Mouse (Mus musculus) midbrain, embryonic 10.5 days (tissue): ENCODE results near the gene Rgs9bp. TPM values are rescaled to one million over a fixed set of nuclear protein-coding genes. Genes with fewer than 3 reads are reported as not detected.
"Not testable (repeated sequence)": the region's sequence is repeated elsewhere in the genome, so short reads cannot be mapped to it uniquely, and the experiment has no call there.

Source experiments
- DNase-seq: peaks from one replicate; pipeline ENCODE4 v3.0.0-alpha.2; 2017; ENCODE audit warnings: low spot score
- H3K27ac ChIP-seq: fragments of 300-500 bp; sonication (generic); replicated peaks from 2 replicates; pipeline ENCODE4 v1.5.1; 2016; ENCODE audit warnings: mild to moderate bottlenecking
- H3K27me3 ChIP-seq: fragments of 300-500 bp; sonication (generic); 2 replicates; pipeline ENCODE4 v1.6.1; 2016; ENCODE audit warnings: low read depth, mild to moderate bottlenecking; ENCODE audit not compliant: poor library complexity, severe bottlenecking
- H3K36me3 ChIP-seq: fragments of 300-500 bp; sonication (generic); 2 replicates; pipeline ENCODE4 v1.6.1; 2016; ENCODE audit warnings: mild to moderate bottlenecking, moderate library complexity
- H3K4me1 ChIP-seq: fragments of 300-500 bp; sonication (generic); 2 replicates; pipeline ENCODE4 v1.6.1; 2016
- H3K4me3 ChIP-seq: fragments of 300-500 bp; sonication (generic); 2 replicates; pipeline ENCODE4 v1.5.1; 2016; ENCODE audit warnings: mild to moderate bottlenecking, moderate library complexity
- H3K9me3 ChIP-seq: fragments of 300-500 bp; sonication (generic); replicated peaks from 2 replicates; pipeline ENCODE4 v1.6.1; 2016; ENCODE audit warnings: mild to moderate bottlenecking
- WGBS: fragments of 180-500 bp; shearing (Covaris S2); methylation state at CpG from one replicate; pipeline ENCODE4 v1.1.7; 2016; 5-methylcytosine and 5-hydroxymethylcytosine counted together
- polyA plus RNA-seq: library from polyadenylated mRNA; unstranded; fragments of >200 nt; fragmentation: Nextera tagmentation; extraction: Ambion mirVana; gene quantifications from 2 replicates; pipeline ENCODE4 v1.2.1, GENCODE M21; 2016

Gene Rgs9bp
- polyA plus RNA-seq, 1 experiment from 2014 or later, result 0.64 TPM

DNA sequence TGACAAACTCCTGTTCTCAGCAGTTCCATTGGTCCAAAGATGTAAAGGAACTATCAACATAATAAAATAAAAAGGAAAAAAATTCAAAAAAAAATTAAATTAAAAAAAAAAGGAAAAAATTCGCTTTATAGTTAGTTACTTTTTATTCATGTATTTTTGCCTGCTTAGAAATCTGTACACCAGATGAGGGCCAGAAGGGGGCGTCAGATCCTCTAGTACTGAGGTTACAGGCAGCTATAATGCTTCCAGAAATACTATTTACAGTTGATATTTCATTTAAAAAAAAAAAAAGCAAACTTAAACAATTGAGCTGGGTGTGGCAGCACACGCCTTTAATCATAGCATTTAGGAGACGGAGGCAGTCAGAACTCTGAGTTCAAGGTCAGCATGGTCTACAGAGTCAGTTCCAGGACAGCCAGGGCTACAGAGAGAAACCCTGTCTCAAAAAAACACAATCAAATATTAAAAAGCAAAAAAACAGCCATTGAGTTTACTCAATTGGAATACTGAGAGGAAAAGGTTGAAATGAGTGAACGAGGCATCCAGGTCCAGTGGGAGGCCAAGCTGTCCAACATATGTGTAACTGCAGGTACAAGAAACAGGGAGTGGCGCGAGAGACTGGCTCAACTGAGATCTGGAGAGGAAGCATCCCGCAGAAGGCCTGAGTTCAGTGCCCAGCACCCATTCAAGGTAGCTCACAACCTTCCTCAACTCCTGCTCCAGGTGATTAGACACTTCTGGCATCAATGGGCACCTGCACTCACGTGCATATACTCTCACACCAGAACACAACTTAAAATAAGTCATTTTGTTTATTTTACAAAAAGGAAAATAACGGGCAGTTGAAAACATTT, 31.4 kb downstream of the Rgs9bp start:
- DNase-seq, result no peak
- Histone ChIP-seq H3K36me3 (peaks cover 23% of the 10 kb centered on the region), H3K9me3 (no peaks in the 10 kb centered on the region), H3K4me3 (peak overlapping the region; percentile 87), H3K27ac (no peak overlapping the region), H3K27me3 (no peaks in the 10 kb centered on the region), H3K4me1 (peaks cover 20% of the 10 kb centered on the region)
- WGBS, result 68% methylated on average over 10 of the region's 10 CpGs

DNA sequence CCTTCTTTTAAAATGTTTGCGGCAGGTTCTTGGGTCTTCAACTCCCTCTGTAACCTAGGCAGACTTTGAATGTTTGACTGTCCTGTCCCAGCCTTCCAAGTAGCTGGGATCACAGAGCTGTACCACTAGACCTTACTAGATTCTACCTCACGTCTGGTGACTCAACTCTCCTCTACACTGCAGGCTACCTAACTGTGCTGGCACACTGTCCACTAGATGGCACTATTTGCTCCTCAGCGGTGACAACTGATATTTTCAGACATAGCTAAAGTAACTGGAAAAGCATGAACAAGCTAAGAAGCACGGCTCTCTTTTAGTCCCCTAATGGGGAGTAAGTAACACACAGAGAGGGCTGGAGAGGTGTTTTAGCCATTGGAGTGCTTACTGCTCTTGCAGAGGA, 39.5 kb downstream of the Rgs9bp start:
- DNase-seq, result peak; percentile 59
- H3K9me3 ChIP-seq, result no peaks in the 10 kb centered on the region
- 41% methylated on average over 4 of the region's 4 CpGs for WGBS

DNA sequence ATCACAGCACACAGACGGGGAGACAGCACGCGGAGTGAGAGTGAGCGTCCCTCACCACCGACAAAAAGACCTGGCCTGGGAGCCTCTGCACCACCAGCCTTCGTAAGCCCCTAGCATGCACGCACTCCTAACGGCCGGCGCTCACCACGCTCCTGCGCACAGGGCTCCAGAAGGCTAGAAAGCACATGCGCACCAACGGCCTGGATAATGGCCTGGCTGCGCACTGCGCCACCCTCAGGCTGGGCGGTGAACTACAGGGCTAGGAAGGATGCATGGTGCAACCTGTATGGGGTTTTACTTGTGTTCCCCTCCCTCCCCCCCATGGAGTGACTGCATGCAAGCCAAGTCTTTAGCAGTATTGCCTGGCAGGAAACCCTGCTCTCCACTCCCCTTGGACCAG, 47.8 kb downstream of the Rgs9bp start, which contains the start of gene Tdrd12:
Gene Tdrd12, minus strand, starts transcription at position 184 of the 400 bp plus-strand sequence.
- Histone ChIP-seq H3K27me3 (no peaks in the 10 kb centered on the region), H3K4me1 (no peaks in the 10 kb centered on the region), H3K4me3 (no peak within 1 kb of the TSS), H3K9me3 (no peaks in the 10 kb centered on the region), H3K36me3 (no peaks in the 10 kb centered on the region), H3K27ac (no peak within 1 kb of the TSS)
- no peak for DNase-seq
- 90% methylated on average over 17 of the region's 17 CpGs for WGBS

More for the DNA sequence above, 39.5 kb downstream of the Rgs9bp start:
- no peak overlapping the region for H3K4me3 ChIP-seq
- H3K27me3 ChIP-seq, result no peaks in the 10 kb centered on the region
- no peak overlapping the region for H3K27ac ChIP-seq
- H3K36me3 ChIP-seq, result peaks cover 29% of the 10 kb centered on the region
- H3K4me1 ChIP-seq, result no peaks in the 10 kb centered on the region

DNA sequence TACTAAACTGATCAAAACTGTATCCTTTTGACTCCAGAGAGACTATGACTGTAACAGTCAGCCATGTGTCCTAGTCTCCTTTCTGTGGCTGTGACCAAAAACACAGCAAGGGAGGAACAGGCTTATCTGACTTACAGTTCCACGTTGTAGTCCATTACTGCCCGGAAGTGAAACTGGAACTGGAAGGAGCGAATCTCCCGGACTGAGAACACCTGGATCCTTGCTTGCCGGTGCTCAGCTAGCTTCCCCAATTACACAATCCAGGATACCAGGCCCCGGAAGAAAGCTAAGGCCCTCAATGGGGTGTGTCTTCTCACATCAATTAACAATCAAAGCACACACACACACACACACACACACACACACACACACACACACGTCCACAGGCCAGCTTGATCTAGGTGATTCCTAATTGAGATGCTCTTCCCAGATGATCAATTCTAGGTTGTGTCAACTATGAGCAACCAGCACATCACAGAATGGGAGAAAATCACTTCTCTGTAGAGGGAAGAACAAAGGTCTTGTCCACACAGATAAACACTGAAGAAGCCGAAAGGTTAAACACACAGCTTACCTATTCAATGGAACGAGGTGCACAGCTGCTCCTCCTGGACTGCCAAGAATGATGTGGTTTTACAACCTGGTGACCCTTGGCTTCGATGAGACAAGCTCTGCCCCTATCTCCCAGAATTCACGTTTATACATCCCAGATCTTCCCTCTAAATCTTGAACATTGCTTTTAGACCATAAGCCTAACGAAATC, 49.5 kb downstream of the Rgs9bp start:
- no peak overlapping the region for H3K27ac ChIP-seq
- H3K36me3 ChIP-seq, result no peaks in the 10 kb centered on the region
- no peaks in the 10 kb centered on the region for H3K4me1 ChIP-seq
- no peaks in the 10 kb centered on the region for H3K27me3 ChIP-seq
- no peaks in the 10 kb centered on the region for H3K9me3 ChIP-seq
- DNase-seq, result no peak
- WGBS, result 86% methylated on average over 12 of the region's 12 CpGs
- H3K4me3 ChIP-seq, result no peak overlapping the region

DNA sequence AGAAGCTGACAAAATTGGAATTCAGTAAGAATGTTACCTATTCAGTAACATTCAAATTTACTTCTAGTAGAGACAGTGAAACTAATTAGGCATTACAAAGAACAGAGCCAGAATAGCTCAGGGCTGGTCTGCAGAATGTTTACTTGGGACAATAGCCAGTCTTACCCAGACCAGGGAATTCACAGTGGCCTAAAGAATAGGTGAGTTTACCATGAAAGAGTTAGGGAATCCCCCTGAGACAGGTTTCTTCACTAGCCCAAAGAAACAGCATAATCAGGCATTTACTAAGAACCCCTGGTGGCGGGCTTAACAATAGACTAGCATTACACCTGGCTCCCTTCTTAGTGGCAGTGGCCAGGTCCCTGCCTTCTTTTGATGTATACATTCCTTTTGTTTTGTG, 54.8 kb downstream of the Rgs9bp start:
- DNase-seq, H3K4me3 ChIP-seq, H3K9me3 ChIP-seq, H3K36me3 ChIP-seq, H3K27me3 ChIP-seq, H3K4me1 ChIP-seq, H3K27ac ChIP-seq: not testable (repeated sequence)
- WGBS, result 36% methylated on average over 1 of the region's 1 CpGs

DNA sequence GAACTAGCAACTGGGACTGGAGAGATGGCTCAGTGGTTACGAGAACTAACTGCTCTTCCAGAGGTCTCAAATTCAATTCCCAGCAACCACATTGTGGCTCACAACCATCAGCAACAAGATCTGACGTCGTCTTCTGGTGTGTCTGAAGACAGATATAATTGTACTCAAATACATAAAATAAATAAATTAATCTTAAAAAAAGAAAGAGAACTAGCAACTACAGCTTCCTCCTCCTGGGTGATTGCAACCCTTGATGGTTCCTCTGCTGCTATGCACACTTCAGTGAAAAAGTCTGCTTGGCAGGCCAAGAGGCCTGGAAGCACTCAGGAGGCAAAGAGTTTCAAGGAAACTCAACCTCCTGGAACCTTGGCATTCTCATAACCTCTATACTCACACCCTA, 55.4 kb downstream of the Rgs9bp start:
- DNase-seq, result no peak
- Histone ChIP-seq H3K27me3 (no peaks in the 10 kb centered on the region), H3K27ac (no peak overlapping the region), H3K36me3 (no peaks in the 10 kb centered on the region), H3K9me3 (no peaks in the 10 kb centered on the region), H3K4me1 (no peaks in the 10 kb centered on the region), H3K4me3 (no peak overlapping the region)
- 76% methylated on average over 3 of the region's 3 CpGs for WGBS

Other genes with a start within 250 kb of the Rgs9bp start
- 25.2 and 25.3 TPM in 2 replicates for gene Faap24, start 188.7 kb downstream of the Rgs9bp start, polyA plus RNA-seq
- 65.8 and 67.0 TPM in 2 replicates for gene Cep89, start 188.5 kb downstream of the Rgs9bp start, polyA plus RNA-seq
- 0.17 and 0.25 TPM in 2 replicates for gene Slc7a9, start 136.8 kb downstream of the Rgs9bp start, polyA plus RNA-seq
- gene Tdrd12, start 47.8 kb downstream of the Rgs9bp start, polyA plus RNA-seq, result 0.06 TPM in 1 of 2 replicates, not detected in the other
- 47.4 and 48.9 TPM in 2 replicates for gene Nudt19, start 29.3 kb downstream of the Rgs9bp start, polyA plus RNA-seq
- 37.7 and 39.2 TPM in 2 replicates for gene Ankrd27, start 662 bp upstream of the Rgs9bp start, polyA plus RNA-seq
- 307 and 342 TPM in 2 replicates for gene Pdcd5, start 61.9 kb upstream of the Rgs9bp start, polyA plus RNA-seq
- gene Dpy19l3, start 168.9 kb upstream of the Rgs9bp start, polyA plus RNA-seq, result 34.3 and 34.7 TPM in 2 replicates
- gene Zfp507, start 217.4 kb upstream of the Rgs9bp start, polyA plus RNA-seq, result 16.8 and 18.5 TPM in 2 replicates